Mouse (Mus musculus): ENCODE data around the gene Eif2b2.
A peak's percentile ranks its signal among the peaks of the same experiment; 100 is the strongest.

Eif2b2 gene

DNA sequence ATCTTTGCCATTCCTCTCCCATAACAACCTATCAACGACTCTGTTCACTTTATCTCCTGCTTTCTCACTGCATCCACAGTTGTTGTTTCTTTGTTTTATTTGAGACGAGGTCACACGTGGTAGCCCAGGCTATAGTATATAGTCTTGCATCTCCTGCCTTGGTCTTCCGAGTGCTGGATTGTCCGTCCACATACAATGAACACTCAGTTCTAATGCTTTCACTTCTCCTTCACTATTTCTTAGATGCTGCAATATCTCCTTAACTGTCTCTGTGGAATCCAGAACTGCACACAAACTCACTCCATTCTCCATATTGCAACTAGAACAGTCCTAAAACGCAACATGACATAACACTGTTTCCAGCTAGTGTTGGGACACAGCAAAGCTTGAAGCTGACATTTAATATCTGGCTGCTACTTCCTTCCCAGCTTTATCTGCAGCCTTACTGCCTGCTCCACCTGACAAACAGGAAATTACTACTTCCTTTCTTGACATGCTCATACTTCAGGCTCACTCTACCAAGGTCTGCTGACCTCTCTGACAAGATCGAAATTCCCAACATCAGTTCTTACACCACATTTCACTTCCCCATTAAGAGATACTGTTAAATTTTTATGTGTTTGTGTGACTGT, 37.8 kb downstream of the Eif2b2 start:
- DNase-seq, result peak; percentile 37

DNA sequence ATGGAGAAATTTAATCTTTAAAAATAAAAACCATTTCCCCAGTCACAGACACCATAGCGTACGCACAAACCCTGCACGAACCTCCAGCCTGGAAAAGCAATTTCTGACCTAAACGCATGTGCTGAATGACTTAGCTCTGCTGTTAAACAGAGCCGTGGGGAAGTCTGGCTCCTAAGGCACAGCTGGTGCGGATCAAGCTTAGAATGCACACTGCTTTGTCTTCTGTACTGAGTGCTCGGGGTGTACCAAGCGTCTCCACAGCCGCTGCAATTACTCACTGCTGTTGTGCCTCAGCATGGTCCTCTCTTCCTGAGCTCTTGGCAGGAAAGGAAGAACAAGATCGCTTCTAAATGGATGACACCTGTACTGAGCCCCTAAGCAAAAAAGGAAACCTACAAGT, 43.2 kb downstream of the Eif2b2 start:
- no peak for DNase-seq

DNA sequence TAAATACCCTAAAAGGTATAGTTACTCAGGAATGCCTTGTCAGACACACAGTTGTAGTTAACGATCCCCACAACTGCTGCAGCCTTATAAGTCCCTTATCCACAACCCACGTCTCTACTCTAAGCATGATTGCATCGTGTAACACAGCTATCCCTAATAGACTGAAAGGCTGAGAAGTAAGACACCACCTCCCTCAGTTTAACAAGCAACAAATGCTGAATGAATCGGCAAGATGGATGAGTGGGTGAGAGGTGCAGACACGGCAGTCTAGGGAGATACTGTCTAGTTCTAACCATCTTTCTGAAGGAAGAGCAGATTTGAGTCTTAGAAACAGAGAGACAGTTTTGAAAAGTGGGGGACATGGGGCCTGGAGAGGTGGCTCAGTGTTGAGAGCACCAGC, 43.9 kb downstream of the Eif2b2 start:
- DNase-seq, result no peak

DNA sequence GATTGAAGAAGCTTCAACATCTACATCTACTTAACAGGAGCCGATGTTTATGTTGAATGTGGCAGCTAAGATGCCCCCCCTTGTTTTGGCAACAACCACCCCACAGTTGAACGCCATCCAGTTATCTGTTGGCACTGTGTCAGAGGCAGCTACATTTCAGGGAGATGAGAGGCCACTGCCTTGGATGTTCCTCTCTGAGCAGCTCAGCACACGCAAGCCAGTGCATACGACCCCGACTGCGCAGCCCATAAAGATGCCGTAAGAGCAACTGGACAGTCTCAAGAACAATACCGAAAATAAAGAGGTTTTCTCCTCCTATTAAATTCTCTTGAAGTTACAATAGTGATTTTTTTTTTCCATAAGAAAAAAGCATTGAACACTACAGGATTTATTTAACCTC, 45.2 kb downstream of the Eif2b2 start:
- DNase-seq, result no peak

DNA sequence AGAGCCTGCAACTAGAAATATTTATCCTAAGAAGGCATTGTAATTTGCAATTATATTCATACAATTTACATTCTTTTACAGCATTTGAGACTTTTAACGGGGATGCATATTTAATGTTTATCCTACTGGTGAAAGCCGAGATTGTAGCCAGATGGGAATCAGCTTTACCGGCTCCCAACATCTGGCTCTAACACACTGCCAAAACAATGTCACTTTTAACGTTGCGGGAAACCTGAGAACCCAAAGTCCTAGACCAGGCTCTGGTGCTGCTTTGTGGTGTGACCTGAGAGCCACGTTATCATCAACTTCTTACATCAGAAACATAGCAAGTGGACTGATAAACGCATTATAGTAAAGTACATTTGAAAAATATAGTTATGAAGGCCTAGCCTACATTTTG, 45.7 kb downstream of the Eif2b2 start:
- DNase-seq, result no peak

DNA sequence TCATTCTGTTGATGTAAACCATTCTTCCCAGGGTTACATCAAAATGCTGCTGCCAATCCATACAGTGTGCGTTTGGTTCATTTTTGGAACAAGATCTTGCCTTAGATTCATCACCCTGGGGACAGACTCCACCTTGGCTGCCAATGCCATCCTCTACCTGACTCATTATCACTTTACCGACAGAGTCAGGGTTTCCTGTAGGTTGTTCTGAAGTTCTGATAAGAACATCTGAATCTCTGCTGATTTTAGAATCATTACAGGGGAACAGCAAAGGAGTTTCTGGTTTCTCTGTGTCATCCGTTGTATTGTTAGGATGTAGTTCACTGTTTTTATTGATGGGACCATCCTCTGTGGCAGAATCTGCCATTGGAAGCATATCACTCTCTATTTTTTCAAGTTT, 47.0 kb downstream of the Eif2b2 start:
- no peak for DNase-seq

DNA sequence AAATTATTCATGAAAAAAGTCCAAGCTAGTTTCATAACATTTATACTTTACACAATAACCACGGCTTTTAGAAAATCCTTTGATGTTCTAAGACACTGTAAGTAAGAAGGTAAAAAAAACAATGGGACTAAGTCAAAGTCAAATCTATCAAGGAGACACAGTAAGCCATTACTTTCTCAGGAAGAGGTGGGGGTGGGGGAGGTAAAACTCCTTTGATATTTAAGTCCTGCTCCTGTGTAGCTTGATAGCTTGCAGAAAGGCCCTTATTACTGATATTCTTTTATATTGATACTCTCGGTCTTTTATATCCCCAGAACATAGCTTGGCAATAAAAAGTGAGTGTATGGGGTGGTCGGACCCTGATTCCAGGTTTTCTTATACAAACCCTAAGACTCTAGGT, 50.5 kb downstream of the Eif2b2 start:
- no peak for DNase-seq

DNA sequence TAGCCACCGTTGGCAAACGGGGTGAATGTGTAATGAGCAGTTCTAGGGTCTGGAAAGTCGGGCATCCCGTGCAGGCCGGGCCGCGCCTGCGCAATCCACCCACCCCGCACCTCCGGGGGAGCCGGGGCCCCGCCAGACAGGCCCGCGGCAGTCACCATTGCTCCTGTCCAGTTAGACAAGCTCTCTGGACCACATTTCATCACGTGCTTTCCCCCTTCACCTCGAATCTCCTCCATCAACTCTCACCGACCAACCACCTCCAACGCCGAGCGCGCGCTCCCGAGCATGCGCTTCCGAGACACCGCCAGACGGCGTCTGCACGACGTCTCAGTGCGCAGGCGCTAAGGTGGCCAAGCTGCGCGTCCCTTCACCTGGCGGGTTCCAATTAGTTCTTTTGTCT, 51.0 kb downstream of the Eif2b2 start, which contains the start of gene Mlh3:
TSS of gene Mlh3 (minus strand) at position 281 of the 400 bp plus-strand sequence.
- DNase-seq, result peak; percentile 87

DNA sequence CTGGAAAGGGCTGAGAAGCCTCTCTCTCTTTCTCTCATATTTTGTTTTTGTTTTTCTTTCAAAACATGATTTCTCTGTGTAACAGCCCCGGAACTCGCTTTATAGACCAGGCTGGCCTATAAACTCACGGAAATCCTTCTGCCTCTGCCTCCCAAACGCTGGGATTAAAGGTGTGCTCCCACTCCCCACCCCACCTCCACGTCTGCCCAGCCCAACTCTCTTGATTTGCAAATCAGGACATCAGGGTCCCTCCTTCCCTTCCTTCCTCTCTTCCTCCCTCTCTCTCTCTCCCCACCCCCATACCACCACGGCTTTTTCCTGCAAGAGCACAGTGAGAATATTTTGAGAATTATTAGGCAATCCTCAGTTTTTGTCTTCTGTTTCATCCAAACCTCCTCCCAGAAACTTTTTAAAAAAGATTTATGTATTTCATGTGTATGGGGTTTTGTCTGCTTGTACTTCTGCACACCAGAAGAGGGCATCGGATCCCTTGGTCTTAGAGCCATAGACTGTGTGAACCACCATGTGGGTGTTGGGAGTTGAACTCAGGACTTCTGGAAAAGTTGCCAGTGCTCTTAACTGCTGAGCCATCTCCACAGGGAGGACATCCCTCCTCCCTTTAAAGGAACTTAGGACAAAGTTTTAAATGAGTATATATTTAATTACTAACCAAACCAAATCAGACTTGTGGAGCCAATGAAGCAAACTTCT, 52.0 kb downstream of the Eif2b2 start:
- no peak for DNase-seq

DNA sequence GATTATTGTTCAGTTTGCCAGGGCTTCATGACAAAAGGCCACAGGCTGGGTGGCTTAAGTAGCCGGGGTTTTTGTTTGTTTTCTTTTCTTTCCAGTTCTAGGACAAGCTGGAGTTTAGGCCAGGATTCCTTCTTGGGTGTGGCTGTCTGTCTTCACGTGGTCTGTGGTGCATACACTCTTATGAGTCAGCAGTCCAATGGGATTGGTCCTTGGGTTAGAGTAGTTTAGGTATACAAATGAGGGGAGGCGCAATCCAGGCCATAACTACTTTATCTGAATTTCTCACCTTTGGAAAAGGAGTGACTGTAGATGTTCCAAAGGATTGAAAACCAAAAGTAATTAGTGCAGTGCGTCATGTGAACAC, 52.5 kb downstream of the Eif2b2 start:
- DNase-seq, result no peak

DNA sequence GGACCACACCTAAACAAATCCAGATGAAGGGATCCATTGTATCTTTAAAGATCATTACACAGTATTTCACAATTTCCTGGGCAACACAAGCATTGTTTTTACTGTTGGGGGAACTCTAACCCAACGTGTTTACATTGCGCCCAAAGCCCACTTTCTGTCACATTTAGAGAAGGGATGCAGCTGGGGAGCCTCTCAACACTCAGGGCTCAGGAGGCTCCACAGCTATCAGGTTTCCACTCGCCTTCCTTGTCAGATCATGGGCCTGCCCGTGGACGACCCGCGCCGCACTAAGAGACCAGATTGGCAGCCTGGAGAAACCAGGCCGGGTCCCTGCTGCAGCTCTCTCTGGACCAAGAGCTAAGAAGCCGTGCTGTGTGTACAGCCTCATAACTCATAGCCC, 54.2 kb downstream of the Eif2b2 start:
- DNase-seq, result no peak

All from lung, postnatal 36 days (tissue).